Comparison of ENCODE assay signal across 8 mouse cellular contexts in genomic region chr9:72763050-72763718, GRCm38 (mm10). TPM values are rescaled to one million over a fixed set of nuclear protein-coding genes. Genes with fewer than 3 reads are reported as not detected.
DNase-seq lines count a peak whose midpoint lies in the region; ATAC-seq and TF ChIP-seq lines count a peak whose summit lies in the region.

No protein-coding gene starts in this region.

- DNase-seq in lung, embryonic 14.5 days = peak; percentile 76
- DNase-seq in lung, adult 2 months = no peak
- peak; percentile 65 for DNase-seq in gastrocnemius, postnatal 25 days
- peak; percentile 46 for DNase-seq in retina, adult 2 months (ENCODE audit: low read depth, low spot score)
- DNase-seq in B cell, adult 2 months = no peak
- no peak for DNase-seq in spleen, adult 12 weeks (ENCODE audit: low spot score)

- no peak overlapping the region for H3K4me2 ChIP-seq in lung, embryonic 14.5 days
- H3K4me2 ChIP-seq in intestine, embryonic 15.5 days (replicated peaks) = 0 out of 2 replicates have a peak overlapping the region, but pooled peaks have one; percentile 17

- ATAC-seq in lung, embryonic 14.5 days (ENCODE audit: insufficient read depth) = peak; percentile 62
- peak; percentile 84 for ATAC-seq in intestine, embryonic 15.5 days
- no peak for ATAC-seq in monocyte, adult 5-6 weeks (replicated peaks; ENCODE audit: insufficient number of reproducible peaks, low FRiP score, low TSS enrichment, poor library complexity, severe bottlenecking)

- no peaks in the 10 kb centered on the region for H3K27me3 ChIP-seq in lung, embryonic 14.5 days (ENCODE audit: insufficient read depth, low read length)
- H3K27me3 ChIP-seq in intestine, embryonic 15.5 days (replicated peaks) = no peaks in the 10 kb centered on the region

- no peak overlapping the region; the same call in 1 of the 2 replicates for H3K9ac ChIP-seq in lung, embryonic 14.5 days
- H3K9ac ChIP-seq in intestine, embryonic 15.5 days = no peak overlapping the region

- H3K4me1 ChIP-seq in lung, embryonic 14.5 days (ENCODE audit: insufficient read depth) = no peaks in the 10 kb centered on the region; the same call in 1 of the 2 replicates
- H3K4me1 ChIP-seq in lung, adult 2 months (ENCODE audit: control insufficient read depth, insufficient read depth, low read length) = no peaks in the 10 kb centered on the region; the same call in 1 of the 2 replicates
- H3K4me1 ChIP-seq in intestine, embryonic 15.5 days (replicated peaks) = peaks cover 10% of the 10 kb centered on the region

- no peak for TF ChIP-seq POLR2A in lung, adult 2 months (IDR thresholded peaks at IDR 0.05; ENCODE audit: borderline replicate concordance, extremely low read depth, low read depth, low read length)

- TF ChIP-seq CTCF in lung, embryonic 14.5 days (IDR thresholded peaks at IDR 0.05; ENCODE audit: low read depth) = no peak
- no peak for TF ChIP-seq CTCF in lung, adult 2 months (IDR thresholded peaks at IDR 0.05; ENCODE audit: insufficient read depth, low read length)

- no peak overlapping the region for H3K4me3 ChIP-seq in lung, embryonic 14.5 days (ENCODE audit: low read depth, low read length)
- no peak overlapping the region for H3K4me3 ChIP-seq in lung, adult 2 months (replicated peaks; ENCODE audit: extremely low read depth, low read depth, low read length)
- no peak overlapping the region for H3K4me3 ChIP-seq in intestine, embryonic 15.5 days (replicated peaks)

- H3K9me3 ChIP-seq in lung, embryonic 14.5 days (ENCODE audit: low read depth, low read length) = no peaks in the 10 kb centered on the region
- no peaks in the 10 kb centered on the region for H3K9me3 ChIP-seq in intestine, embryonic 15.5 days

- WGBS in lung, embryonic 14.5 days = 14% methylated on average over 3 of the region's 3 CpGs
- WGBS in lung, adult 2 months = 28% methylated on average over 3 of the region's 3 CpGs
- WGBS in intestine, embryonic 15.5 days = 8% methylated on average over 3 of the region's 3 CpGs

- H3K36me3 ChIP-seq in lung, embryonic 14.5 days (ENCODE audit: insufficient read depth) = no peaks in the 10 kb centered on the region
- no peaks in the 10 kb centered on the region for H3K36me3 ChIP-seq in intestine, embryonic 15.5 days

- H3K27ac ChIP-seq in lung, embryonic 14.5 days (ENCODE audit: low read depth) = peak overlapping the region; percentile 1; the same call in 1 of the 2 replicates
- peak overlapping the region; percentile 55 for H3K27ac ChIP-seq in intestine, embryonic 15.5 days

RNA-seq across cellular contexts. Expression of gene Prtg, which starts 43.5 kb away (rescaled TPM):
- 1.3 TPM in 2 replicates for polyA plus RNA-seq in lung, embryonic 14.5 days (2014; fragmentation: Nextera tagmentation; extraction: Ambion mirVana)
- 0.04 and 0.05 TPM in 2 replicates for polyA plus RNA-seq in lung, adult 2 months (2012; rRNA removed)
- total RNA-seq in gastrocnemius, postnatal 25 days (2021) = under 1 TPM; 0.13 to 0.18 TPM
- polyA plus RNA-seq in intestine, embryonic 15.5 days (2015; fragmentation: Nextera tagmentation; extraction: Ambion mirVana) = 0.40 and 0.52 TPM in 2 replicates
- not detected in 3 replicates for total RNA-seq in monocyte, adult 5-6 weeks (2017)

Comparison
In these comparisons a context has a peak if more than half of its experiments do, and no peak if none do; other contexts are left out.
1. DNase-seq: peak in lung, embryonic 14.5 days (single experiment), gastrocnemius, postnatal 25 days (single experiment) and retina, adult 2 months (single experiment); none in lung, adult 2 months (single experiment), B cell, adult 2 months (0 of 2) and spleen, adult 12 weeks (single experiment).